Mouse (Mus musculus): Measurements from ENCODE around the gene Arhgap29.

Gene Arhgap29

DNA sequence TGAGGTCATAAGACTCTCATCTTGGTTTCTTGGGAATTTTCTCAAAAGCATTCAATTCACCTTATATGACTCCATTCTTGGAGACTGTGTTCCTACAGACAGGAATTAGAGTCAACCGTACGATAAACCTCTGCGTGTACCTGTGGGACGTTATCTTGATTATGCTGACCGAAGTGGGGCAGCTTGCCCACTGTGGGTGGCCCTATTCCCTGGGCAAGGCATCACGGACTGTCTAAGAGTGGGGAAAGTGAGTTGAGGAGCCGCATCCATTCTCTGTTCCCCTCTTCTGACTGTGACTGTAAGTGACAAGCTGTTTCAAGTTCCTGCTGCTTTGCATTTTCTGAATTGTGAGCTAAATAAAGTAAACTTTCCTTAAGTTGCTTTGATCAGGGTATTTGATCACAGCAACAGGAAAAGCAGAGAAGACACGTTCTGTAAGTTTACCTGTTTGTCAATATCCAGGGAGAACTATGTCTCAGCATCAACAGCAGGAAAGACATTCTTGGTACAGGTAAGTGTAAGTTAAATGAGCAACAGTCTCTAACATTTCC, at the start of gene Arhgap29:
Arhgap29 (plus strand) TSS at position 501 of the 551 bp plus-strand sequence.
- DNase-seq: no peak

DNA sequence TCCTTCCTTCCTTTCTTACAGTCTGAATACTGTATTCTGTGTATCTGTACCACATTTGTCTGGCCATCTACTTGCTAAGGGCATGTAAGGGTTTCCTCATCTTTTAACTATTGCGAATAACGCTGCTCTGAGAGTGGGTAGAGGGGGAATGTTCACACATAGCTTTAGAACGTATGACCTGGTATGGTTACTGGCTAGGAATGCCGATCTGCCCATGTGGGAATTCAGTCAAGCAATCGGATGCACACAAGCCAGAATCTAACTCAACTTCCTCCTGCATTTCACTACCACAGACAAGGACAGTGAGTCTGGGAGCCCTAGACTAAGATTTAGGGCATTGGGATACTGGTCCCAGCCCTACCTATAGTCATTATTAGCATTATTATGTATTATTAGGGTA, 49.6 kb upstream of the Arhgap29 start:
- no peak for DNase-seq

DNA sequence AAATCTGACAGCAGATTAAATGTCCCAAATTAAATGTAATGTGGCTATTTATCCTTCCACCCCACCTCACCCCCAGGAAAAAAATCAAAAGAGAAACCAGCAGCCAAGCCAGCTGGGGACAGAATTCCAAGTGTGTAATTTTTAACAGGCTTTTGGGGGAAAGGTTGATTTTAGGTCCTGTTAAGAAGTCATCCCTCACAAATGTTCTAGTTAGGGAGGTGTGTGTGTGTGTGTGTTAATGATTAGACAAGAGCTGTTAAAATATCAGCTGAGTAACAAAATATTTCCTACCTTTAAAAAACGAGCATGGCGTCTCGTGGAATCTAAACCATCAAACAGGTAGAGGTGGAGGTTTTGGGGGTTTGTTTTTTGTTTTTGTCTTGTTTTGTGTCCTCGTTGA, 49.1 kb upstream of the Arhgap29 start:
- DNase-seq: no peak

DNA sequence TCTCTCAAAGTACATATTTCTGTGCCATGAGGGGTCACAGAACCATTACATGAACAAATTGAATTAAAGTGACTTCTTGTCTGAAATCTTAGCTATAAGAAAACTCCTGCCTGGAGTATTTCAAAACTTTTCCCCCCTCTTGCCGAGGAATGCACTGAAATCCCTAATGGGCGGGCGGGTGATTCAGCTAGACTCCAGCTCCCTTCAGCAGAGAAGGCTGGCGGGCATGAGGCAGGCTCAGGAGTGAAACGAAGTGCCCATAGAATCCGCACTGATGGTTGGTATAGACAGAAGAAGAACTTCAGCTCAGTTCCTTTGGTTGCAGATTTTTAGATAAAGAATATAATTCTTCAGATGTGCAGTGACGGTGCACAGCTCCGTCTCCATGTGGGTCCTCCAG, 48.6 kb upstream of the Arhgap29 start:
- no peak for DNase-seq

DNA sequence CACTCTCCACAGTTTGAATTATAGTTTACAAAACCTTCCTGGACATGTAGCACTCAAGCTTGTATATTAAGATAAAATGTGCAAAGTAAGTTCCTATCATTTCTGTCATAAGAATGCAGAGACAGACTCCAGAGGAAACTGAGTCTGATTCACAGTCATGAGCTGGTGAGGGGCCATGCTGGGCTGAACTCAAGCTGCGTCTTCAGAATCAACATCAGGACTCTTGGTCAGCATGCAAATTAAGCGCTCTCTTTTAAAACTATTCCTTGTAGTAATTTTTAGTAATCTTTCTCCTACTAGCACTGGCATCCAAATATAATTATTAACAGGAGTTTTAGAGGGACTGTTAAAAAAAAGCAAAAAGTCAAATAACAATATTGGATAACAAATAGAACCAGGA, 47.9 kb upstream of the Arhgap29 start:
- DNase-seq: no peak

DNA sequence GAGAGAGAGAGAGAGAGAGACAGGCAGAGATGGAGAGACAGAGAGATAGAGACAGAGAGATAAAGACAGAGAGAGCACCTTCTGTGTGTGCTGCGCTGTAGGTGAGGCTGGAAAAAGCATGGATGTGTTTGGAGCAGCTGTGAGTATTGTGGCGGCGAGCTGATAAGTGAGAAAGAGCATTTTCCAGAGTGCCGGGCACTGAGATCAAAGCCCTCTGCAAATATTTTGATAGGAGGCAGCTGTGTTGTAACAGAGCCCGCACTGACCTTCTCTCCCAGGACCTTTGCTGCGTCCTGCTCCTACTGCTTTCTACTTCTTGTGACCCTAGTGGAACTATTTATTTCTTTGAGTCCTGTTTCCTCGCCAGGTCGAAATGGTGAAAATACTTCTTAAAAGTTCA, 45.7 kb upstream of the Arhgap29 start:
- DNase-seq: no peak

DNA sequence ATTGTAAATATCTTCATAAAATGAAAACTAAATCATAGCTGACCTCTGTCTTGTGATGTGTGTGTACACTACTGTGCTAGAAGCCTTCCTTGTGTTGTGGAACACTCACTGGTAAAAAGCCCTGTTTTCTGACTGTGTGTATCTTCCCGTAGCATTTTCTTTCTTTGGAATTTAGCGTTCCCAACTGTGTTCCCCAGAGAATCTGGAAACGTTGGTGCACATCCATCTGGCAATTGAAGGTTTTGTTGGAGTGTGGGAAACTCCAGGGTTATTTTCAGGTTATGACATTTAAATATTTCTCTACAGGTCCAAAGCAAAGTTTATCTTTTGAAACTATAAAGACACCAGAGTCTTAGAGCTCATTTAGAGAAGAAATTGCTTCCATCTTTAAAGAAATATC, 43.2 kb upstream of the Arhgap29 start:
- DNase-seq: no peak

DNA sequence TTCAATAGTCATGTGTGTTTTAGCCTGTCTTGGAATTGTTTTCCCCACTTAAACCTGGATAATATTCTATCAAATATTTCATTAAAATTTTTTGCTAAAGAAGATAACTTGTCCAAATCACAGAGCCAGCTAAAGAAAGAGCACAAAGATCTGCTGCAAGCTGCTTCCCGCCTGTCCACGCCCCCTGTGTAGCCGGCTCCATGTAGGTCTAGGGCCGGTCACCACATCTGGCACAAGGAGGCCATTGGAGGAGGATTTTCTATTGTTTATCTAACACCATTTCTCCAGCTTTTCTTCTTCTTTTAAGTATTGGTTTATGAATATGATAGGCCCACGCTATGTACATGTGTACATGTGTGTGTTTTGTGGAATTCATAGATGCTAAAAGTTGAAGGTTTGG, 38.9 kb upstream of the Arhgap29 start:
- DNase-seq: no peak

DNA sequence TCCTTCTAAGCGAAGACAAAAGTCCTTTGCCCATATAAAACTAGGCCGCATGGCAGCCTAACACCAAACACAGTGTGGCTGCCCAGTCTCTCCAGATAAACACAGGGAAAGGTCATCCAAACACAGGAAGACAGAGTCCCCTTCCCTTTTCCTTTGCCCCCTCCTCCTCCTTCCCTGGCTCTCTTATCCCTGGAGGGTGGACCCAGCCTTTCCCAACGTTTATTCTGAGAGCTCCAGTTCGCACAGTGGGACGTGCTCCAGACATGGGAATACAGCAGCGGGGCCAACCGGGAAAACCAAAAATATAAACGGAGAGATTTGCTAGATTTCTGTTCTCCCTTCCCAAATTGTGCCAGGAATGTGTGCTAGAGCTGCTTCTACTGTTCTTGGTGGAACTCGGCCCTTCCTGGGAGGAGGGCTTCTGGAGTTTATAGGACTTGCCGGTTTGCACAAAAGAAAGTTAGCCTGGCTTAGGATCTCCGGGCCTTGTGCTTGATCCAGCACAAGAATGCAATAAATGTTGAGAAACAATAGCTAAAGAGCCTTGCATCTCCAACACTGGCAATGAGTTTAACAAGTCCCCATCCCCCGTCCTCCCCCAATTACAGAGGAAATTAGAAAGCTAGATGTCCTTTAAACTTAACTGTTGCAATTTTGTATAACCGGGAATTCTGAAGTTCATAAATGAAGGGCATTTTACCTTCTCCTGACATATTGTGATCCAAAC, 37.7 kb upstream of the Arhgap29 start:
- DNase-seq: no peak

DNA sequence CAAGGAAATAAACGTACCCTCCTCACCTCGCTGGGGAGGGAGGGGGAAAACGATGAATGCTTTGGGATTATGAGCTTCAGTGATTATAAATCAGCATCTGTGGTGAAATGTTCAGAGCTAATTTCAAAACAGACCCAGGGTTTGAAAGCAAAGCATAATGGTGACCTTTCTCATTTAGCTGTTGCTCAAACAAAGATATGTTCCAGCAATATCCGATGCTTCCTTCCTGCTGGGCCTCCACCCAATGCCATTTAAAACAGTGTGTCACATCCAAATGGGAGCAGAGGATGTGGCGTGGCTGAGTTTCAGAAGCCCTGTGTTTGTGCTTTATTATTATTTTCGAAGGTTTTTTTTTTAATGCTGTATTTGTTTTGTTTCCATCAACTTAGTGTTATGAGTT, 37.1 kb upstream of the Arhgap29 start:
- no peak for DNase-seq

DNA sequence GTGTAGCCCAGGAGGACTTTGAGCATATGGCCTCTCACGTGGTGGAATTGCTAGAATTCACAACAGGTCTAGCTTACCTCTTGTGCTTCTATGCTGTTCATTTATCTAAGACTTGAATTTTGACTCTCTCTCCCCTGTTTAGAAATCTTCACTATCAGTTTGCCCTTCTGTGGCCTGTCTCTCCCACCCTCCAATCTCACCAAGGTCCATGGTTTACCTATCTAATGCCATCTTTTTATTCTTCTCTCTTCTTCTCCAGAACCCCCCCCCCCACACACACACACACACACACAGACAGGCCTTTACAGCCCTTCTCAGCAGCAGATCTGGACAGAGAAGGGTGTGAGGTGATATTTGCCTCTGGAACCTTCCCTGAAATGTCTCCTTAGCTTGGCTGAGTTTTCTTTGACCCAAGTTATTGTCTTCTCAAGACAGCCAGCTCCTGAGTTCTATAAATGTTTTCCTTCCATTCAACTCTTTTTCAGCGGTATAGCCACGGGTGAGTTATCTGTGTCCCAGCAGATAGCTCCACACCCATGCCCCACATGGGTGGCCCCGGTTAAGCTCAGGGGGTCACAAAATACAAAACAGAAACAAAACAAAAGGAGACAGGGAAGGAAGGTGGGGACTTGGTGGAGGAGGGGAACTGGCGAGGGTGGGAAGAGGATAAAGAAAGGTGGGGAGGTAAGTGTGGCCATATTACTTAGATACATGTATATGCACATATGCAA, 35.4 kb upstream of the Arhgap29 start:
- no peak for DNase-seq

DNA sequence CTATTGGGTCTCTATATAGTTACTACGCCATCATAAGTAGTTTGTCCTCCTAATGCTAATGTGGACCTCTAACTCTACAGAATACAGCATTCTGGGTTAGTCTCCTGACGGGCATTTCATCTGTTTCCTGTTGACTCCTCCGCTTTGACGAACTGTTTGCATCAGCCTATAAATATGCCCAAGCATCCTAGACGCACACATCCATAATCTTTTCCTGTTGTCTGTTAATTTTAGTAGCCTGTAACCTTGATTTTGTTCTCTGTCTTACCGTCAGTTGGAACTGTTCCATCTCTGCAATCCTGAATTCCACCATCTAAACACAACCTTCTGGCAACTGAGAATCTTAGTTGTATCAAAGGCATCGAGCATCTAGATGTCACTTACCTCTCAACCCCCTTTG, 34.7 kb upstream of the Arhgap29 start:
- DNase-seq: no peak

DNA sequence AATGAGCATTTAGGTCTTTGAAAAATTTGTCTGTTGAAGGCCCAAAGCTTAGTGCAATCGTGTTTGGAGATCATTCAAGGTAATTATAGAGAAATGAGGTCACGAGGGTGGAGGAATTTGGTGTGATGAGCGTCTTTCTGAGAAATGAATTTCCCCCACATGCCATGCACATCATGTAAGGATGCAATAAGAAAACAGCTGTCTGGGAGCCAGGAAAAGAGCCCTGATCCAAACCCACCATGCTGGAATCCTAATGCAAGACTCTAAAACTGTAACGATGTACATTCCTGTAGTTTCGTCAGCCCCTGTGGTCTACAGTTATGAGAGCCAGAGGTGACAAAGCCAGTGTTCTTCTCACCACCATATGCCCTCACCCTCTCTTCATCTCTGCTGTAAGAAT, 32.4 kb upstream of the Arhgap29 start:
- DNase-seq: no peak

DNA sequence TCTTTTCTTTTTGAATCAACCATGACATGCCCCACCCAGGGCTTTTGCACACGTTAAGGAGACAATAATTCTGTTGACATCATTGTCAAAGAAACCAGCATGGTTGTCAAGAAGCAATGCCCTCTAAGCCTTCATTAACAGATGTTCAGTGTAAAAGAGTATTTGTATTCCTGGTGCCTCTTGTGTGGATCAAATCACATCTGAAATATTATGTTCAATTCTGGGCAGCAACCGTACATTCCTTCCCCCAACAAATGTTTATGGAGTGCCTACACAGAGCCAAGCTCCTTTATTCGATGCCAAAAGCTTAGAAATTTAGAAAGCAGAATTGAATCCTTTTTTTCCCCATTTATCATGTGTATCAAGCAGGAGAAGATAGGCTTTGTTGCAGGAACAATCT, 31.6 kb upstream of the Arhgap29 start:
- DNase-seq: no peak

DNA sequence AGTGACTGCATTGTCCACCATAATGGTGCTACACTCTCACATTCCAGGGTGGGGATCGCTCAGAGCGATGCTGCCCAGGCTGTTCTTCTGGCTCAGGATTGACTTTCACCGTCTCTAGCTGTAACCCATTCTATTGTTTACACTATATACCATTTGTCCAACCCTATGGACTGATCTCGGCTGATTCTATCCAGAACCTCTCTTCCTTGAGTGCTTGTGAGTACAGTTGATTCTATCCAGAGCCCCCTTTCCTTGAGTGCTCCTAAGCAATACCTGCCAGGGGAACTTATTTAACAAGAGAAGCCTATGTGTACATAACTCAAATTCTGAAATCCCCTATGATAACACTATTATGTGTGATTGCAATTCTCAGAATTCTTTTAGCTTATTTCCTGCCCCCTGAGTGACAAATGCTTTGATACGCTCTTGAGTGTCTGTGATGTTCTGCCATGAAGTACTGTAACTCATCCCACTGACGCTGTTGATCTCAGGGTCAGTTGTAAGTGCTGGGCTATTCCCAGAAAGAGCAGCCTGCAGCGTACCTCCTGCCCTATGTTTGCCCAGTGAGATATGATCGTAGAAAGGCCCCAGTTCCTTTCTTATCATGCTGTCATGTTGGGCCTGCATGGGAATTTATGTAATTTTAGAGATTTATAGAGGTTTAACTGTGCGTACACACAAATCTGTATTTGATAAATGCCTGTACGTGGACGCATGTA, 27.4 kb upstream of the Arhgap29 start:
- DNase-seq: no peak

DNA sequence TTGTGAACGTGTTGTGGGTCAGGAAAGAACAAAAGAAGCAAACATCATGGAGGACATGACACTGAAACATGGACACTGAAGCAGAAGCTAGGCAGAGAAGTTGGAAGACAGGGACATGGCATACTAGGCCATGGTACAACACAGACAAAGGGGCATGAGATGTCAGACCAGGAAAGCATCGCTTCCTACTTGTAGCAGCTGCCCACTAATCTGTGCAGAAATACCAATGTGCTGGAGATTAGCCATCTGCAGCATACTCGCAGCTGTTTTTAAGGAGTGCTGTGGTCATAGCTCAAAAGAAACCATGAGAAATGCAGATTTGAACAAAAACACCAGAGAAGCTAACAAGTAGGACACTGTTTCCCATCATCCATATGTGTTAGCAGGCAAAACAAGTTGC, 24.7 kb upstream of the Arhgap29 start:
- DNase-seq: no peak

DNA sequence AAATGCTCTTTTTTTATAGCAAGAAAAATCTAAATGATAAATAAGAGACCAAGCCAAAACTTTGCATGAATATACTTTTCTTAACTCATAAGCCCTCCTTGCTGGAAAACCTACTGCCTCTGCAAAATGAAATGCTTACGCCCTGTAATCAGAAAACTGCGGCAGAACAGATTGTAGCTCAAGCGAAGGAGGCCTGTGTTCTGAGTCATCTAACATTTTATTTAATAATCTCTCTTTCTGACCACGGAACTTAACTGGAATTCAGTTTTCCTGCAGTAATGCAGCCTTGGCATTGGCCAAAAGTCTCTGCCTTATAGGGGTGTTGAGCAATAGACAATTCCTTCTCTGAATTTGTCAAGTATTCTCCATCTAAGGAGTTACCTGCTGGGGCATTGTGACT, 19.5 kb upstream of the Arhgap29 start:
- DNase-seq: no peak

DNA sequence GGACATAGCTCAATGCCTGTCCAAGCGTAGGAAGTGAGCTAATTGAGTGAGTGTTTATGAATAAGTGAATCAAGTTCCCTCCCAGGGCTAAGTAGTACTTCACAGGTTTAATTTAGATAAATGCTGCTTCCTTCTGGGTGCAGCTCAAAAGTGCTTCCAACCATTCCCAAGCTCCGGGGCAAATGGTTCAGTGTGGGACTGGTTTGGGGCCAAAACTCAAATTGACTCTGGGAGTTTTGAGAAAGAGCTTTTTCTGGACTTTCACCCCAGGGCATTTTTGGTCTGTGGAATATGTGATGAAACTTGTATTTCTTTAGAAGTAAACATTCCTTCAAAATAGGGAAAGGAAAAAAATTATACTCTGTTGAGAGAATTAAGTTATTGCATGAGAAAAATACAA, 16.1 kb upstream of the Arhgap29 start:
- DNase-seq: no peak

DNA sequence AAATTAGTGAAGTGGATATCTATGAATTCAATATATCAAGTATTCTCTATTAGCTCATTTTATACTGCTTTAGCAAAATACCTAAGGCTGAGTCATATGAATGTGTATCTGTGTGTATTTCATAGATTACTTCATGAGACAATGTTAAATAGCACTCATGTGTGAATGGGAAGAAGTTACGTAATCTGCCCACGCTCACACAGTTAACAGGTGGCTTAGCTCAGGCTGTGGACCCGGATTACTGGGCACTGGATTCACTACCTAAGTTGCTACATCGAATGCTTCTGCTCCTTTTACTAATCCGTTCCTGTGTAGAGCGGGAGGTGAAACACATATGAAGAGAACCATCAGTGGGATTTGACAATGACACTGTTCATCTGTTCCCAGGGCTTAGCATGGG, 15.3 kb upstream of the Arhgap29 start:
- no peak for DNase-seq

DNA sequence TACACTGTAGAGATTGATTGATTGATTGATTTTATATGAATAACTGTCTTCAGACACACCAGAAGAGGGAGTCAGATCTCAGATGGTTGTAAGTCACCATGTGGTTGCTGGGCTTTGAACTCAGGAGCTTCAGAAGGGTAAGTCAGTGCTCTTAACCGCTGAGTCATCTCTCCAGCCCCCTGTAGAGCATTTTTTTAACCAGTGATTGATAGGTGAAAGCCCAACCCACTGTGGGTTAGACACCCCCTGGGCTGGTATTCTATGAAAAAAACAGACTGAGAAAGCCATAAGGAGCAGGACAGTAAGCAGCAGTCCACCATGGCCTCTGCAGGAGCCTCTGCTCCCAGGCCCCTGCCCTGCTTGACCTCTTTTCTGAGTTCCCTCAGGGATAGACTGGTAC, 12.7 kb upstream of the Arhgap29 start:
- no peak for DNase-seq

DNA sequence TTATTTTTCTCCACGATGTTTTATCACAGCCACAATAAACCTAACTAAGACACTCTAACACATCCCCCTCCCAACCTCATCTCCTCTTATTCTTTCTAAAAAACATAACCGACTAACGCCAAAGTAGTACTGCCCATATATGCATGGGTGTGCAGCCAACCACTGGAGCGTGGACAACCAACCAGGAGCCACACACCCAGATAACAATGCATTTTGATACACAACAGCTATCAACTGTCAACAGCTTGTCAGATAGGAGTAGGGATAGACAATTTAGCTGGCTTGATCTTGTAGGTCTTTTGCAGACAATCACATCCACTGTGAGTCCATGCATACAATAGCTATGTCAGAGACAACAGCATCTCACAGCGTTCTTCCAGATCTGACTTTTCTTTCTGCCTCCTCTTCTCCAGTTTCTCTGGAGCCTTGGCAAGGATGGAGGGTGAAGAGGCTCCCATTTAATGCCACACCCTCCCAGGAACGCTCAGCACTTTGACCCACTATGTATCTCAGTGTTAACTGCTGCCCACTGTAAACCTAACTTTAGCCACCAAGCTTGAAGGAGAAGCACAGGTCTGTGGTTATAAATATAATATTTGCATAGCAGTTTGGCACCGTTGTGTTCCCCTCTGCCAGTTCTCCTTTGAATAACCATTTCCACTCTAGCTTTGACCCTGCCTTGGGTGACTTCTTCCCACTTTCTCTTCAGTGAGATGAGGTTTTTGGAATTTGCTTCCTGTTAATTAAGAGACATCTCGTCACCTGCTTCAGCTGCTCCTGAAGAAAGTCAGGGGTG, 12.0 kb upstream of the Arhgap29 start:
- DNase-seq: no peak

DNA sequence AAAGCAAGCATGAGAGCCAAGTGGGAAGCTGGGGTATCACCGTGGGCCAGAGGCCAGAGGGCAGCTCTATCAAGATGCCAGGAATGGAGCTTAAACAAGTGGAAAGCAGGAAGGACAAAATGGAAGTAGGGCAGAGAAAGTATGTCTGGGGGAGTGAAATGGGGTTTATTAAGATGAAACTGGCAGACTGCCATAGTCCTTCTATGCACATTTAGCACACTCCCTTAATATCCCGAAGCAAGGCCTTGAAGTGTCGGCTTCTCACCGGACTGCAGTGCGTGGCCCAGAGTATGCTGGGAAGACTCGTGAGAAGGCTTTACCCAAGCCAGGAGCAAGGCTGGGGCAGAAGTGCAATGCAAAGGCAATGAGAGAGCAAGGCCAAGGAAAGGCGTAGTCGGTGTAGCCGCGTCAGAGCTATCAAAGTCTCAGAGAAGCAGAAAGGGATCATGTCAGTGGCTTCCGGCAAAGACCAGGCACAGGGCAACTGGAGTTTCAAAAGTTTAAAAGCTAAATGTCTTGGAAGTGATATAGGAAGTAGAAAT, 11.1 kb upstream of the Arhgap29 start:
- no peak for DNase-seq

DNA sequence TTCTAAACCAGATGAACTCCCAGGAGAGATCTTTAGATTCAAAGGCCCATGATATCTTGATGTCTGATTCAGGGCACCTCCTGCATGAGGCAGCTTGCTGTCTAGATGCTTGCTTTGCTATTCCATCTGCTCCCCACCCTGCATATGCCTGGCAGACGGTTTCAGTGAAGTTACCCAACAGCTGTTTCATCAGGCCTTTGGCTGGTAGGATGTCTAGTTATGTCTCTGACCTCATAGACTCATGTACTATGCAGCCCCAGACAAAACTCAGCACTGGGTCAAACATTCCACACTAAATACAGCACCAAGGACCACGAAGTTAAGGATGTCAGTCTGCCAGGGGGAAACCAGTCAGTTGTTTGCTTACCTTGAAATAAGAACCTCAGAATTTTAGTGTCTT, 6.4 kb upstream of the Arhgap29 start:
- DNase-seq: no peak
